Mouse (Mus musculus): Measurements from ENCODE around the gene Nmnat3. TPM values are rescaled to one million over a fixed set of nuclear protein-coding genes. Genes with fewer than 3 reads are reported as not detected.

Nmnat3 gene
- polyA plus RNA-seq, 1 experiment from 2014 or later, result 15.1 TPM

DNA sequence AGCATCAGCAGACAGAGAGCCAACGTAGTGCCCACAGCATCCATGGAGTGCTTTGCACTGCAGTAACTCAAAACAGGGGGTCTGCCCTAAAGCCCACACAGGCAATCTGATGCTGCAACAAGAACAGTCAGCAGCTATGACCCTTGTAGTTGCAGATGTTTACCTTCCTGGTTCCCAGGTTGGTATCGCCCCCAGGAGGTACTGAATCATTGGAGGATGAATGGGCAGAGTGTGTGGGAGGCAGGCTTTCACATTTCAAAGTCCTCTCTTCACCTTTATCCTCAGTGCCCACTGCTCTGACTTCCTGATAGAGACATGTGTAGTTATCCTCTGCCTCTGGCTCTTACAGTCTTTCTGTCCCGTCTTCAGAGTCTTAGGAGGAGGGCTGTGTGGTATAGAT lies 134.7 kb downstream of the Nmnat3 start:
- no peaks in the 10 kb centered on the region for H3K36me3 ChIP-seq (ENCODE audit: insufficient read depth, low read length)
- 31% methylated on average over 3 of the region's 3 CpGs for WGBS
- H3K4me2 ChIP-seq (ENCODE audit: low read length), result no peak overlapping the region
- no peak overlapping the region for H3K9ac ChIP-seq (ENCODE audit: low read depth, low read length)
- DNase-seq (ENCODE audit: low spot score) (peak; percentile 50), ATAC-seq (replicated peaks; ENCODE audit: low FRiP score, low read depth) (no peak)
- no peak for TF ChIP-seq CTCF (IDR thresholded peaks at IDR 0.05; ENCODE audit: low read depth)
- H3K27ac ChIP-seq, result no peak overlapping the region
- H3K4me3 ChIP-seq (replicated peaks; ENCODE audit: low read depth, low read length), result no peak overlapping the region
- peaks cover 9% of the 10 kb centered on the region for H3K4me1 ChIP-seq (replicated peaks; ENCODE audit: insufficient read depth, low read length)
- no peaks in the 10 kb centered on the region for H3K27me3 ChIP-seq (ENCODE audit: insufficient read depth, low read length)
- no peaks in the 10 kb centered on the region for H3K9me3 ChIP-seq (replicated peaks; ENCODE audit: low read length)

DNA sequence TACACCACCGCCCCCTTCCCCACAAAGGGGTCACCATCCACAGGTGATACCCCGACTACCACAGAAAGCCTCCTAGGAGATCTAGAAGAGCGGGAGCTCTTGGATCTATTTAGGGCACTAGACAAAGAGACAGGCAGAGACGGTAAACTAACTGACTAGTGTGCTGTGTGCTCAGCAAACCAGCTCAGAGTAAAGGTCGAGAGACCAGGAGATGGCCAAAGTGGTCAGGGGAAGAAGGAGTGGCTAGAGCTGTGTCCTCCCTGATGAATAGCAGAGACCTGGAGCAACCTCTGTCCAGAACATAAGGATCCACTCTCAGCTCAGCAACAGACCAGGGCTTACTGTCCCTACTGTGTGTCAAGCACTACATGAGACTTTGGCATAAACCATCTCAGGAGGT lies 135.4 kb downstream of the Nmnat3 start, which contains the start of gene Rbp1:
Gene Rbp1, plus strand, starts transcription at position 306 of the 400 bp plus-strand sequence.
- WGBS, result 76% methylated on average over 5 of the region's 5 CpGs
- Histone ChIP-seq H3K9me3 (replicated peaks; ENCODE audit: low read length) (no peaks in the 10 kb centered on the region), H3K27me3 (ENCODE audit: insufficient read depth, low read length) (no peaks in the 10 kb centered on the region), H3K4me2 (ENCODE audit: low read length) (no peak within 1 kb of the TSS), H3K27ac (no peak within 1 kb of the TSS), H3K9ac (ENCODE audit: low read depth, low read length) (no peak within 1 kb of the TSS), H3K36me3 (ENCODE audit: insufficient read depth, low read length) (no peaks in the 10 kb centered on the region), H3K4me1 (replicated peaks; ENCODE audit: insufficient read depth, low read length) (peaks cover 13% of the 10 kb centered on the region), H3K4me3 (replicated peaks; ENCODE audit: low read depth, low read length) (no peak within 1 kb of the TSS)
- no peak for DNase-seq (ENCODE audit: low spot score)
- TF ChIP-seq CTCF (IDR thresholded peaks at IDR 0.05; ENCODE audit: low read depth), result no peak
- no peak for ATAC-seq (replicated peaks; ENCODE audit: low FRiP score, low read depth)

DNA sequence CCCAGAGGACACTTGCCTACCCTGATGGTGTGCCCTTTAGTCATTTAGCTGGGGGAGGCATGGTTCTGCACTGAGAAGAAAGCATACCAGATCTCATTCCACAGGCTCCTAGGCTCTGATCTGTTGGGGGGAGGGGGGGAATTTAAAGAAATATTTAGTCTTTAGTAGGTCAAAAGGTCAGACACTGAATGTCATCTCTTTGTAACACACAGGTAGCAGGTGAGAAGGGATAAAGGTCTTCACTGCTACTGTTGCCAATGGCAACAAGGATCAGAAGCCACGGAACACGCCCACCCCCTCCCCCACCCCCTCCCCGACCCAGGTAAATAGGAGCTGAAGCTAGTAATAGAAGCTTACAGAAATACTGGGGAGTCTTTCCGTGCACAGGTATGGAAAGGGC lies 136.5 kb downstream of the Nmnat3 start:
- Histone ChIP-seq H3K27me3 (ENCODE audit: insufficient read depth, low read length) (no peaks in the 10 kb centered on the region), H3K4me1 (replicated peaks; ENCODE audit: insufficient read depth, low read length) (peaks cover 21% of the 10 kb centered on the region), H3K4me3 (replicated peaks; ENCODE audit: low read depth, low read length) (no peak overlapping the region), H3K4me2 (ENCODE audit: low read length) (peak overlapping the region; percentile 92), H3K9me3 (replicated peaks; ENCODE audit: low read length) (no peaks in the 10 kb centered on the region), H3K27ac (peak overlapping the region; percentile 57; the same call in 1 of the 2 replicates), H3K36me3 (ENCODE audit: insufficient read depth, low read length) (no peaks in the 10 kb centered on the region), H3K9ac (ENCODE audit: low read depth, low read length) (no peak overlapping the region)
- ATAC-seq (replicated peaks; ENCODE audit: low FRiP score, low read depth) (no peak), DNase-seq (ENCODE audit: low spot score) (no peak)
- 14% methylated on average over 4 of the region's 4 CpGs for WGBS
- TF ChIP-seq CTCF (IDR thresholded peaks at IDR 0.05; ENCODE audit: low read depth), result no peak

DNA sequence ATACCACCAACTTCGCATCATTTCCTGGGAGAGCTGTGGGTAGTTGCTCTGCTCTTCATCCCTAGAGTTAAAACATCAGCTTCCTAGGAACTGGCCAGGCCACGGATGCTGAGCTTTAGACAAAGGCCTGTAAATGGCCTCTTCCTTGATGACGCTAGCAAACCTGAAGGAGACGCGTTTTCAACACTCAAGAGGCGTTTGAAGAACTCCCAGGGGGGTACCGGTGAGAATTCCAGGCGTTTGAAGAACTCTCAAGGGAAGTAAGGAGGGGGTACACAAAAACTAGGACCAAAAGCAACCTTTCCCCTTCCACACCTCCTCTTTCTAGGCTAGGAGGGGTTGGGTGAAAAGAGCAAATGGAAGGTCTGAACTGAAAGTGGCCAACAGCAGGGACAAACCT lies 137.1 kb downstream of the Nmnat3 start:
- ATAC-seq (replicated peaks; ENCODE audit: low FRiP score, low read depth), result no peak

DNA sequence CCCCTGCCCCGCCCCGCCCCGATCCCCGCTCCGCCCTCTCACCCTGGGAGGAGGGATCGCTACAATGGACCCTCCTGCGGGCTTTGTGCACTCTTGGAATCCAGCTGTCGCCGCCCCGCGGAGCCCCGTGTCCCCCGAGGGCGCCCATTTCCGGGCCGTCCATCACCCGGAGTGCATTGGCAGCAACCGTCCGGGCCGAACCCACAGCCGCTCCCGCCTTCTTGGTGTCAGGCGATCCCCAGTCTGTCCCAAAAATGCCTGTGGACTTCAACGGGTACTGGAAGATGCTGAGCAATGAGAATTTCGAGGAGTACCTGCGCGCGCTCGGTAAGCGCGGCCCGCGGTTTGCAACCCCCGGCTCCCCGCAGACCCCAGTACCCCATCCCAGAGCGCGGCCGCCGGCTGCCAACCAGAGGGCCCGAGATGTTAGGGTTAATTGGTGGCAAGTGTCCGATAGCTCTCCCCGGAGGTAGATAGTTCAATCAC lies 137.5 kb downstream of the Nmnat3 start:
- H3K4me1 ChIP-seq (replicated peaks; ENCODE audit: insufficient read depth, low read length), result peaks cover 31% of the 10 kb centered on the region
- WGBS, result 2% methylated on average over 41 of the region's 42 CpGs
- peak overlapping the region; percentile 66 for H3K9ac ChIP-seq (ENCODE audit: low read depth, low read length)
- no peak for TF ChIP-seq CTCF (IDR thresholded peaks at IDR 0.05; ENCODE audit: low read depth)
- peak; percentile 69 for ATAC-seq (replicated peaks; ENCODE audit: low FRiP score, low read depth)
- H3K27ac ChIP-seq, result peak overlapping the region; percentile 57; the same call in 1 of the 2 replicates
- peak overlapping the region; percentile 92 for H3K4me2 ChIP-seq (ENCODE audit: low read length)
- no peaks in the 10 kb centered on the region for H3K36me3 ChIP-seq (ENCODE audit: insufficient read depth, low read length)
- H3K27me3 ChIP-seq (ENCODE audit: insufficient read depth, low read length), result no peaks in the 10 kb centered on the region
- no peaks in the 10 kb centered on the region for H3K9me3 ChIP-seq (replicated peaks; ENCODE audit: low read length)
- peak; percentile 76 for DNase-seq (ENCODE audit: low spot score)
- H3K4me3 ChIP-seq (replicated peaks; ENCODE audit: low read depth, low read length), result peak overlapping the region; percentile 65

More for the DNA sequence above, 137.1 kb downstream of the Nmnat3 start:
- DNase-seq (ENCODE audit: low spot score), result no peak
- no peaks in the 10 kb centered on the region for H3K9me3 ChIP-seq (replicated peaks; ENCODE audit: low read length)
- H3K9ac ChIP-seq (ENCODE audit: low read depth, low read length), result peak overlapping the region; percentile 66
- no peak for TF ChIP-seq CTCF (IDR thresholded peaks at IDR 0.05; ENCODE audit: low read depth)
- H3K4me2 ChIP-seq (ENCODE audit: low read length), result peak overlapping the region; percentile 92
- no peaks in the 10 kb centered on the region for H3K36me3 ChIP-seq (ENCODE audit: insufficient read depth, low read length)
- peak overlapping the region; percentile 57 for H3K27ac ChIP-seq
- H3K4me3 ChIP-seq (replicated peaks; ENCODE audit: low read depth, low read length), result peak overlapping the region; percentile 65
- peaks cover 26% of the 10 kb centered on the region for H3K4me1 ChIP-seq (replicated peaks; ENCODE audit: insufficient read depth, low read length)
- no peaks in the 10 kb centered on the region for H3K27me3 ChIP-seq (ENCODE audit: insufficient read depth, low read length)
- WGBS, result 5% methylated on average over 8 of the region's 8 CpGs

DNA sequence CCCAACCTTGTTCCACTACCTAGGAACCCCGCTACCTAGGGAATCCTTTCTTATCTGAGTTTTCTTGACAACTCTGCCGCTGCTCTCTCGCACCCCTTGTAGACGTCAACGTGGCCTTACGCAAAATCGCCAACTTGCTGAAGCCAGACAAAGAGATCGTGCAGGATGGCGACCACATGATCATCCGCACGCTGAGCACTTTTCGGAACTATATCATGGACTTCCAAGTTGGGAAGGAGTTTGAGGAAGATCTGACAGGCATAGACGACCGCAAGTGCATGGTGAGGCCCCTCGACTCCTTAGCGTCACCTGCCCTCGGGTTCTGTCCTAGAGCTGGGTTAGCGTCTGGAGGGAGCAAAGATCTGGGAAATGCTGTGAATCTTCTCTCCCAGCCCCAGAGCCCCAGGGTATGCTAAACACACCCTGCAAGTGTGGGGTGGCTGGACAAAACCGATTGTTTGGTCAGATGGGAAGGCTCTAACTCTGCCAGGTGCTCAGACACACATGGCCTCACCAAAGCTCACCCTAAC lies 138.2 kb downstream of the Nmnat3 start:
- H3K27ac ChIP-seq, result peak overlapping the region; percentile 57
- H3K36me3 ChIP-seq (ENCODE audit: insufficient read depth, low read length), result no peaks in the 10 kb centered on the region
- peak overlapping the region; percentile 65 for H3K4me3 ChIP-seq (replicated peaks; ENCODE audit: low read depth, low read length)
- ATAC-seq (replicated peaks; ENCODE audit: low FRiP score, low read depth) (no peak), DNase-seq (ENCODE audit: low spot score) (peak; percentile 27)
- H3K9ac ChIP-seq (ENCODE audit: low read depth, low read length), result peak overlapping the region; percentile 66
- H3K9me3 ChIP-seq (replicated peaks; ENCODE audit: low read length), result no peaks in the 10 kb centered on the region
- peaks cover 36% of the 10 kb centered on the region for H3K4me1 ChIP-seq (replicated peaks; ENCODE audit: insufficient read depth, low read length)
- H3K27me3 ChIP-seq (ENCODE audit: insufficient read depth, low read length), result no peaks in the 10 kb centered on the region
- 4% methylated on average over 19 of the region's 19 CpGs for WGBS
- peak overlapping the region; percentile 92 for H3K4me2 ChIP-seq (ENCODE audit: low read length)
- TF ChIP-seq CTCF (IDR thresholded peaks at IDR 0.05; ENCODE audit: low read depth), result no peak

Measured in kidney, postnatal 0 days (tissue).